23 mouse cellular contexts compared by ENCODE assay signal in the genomic region with DNA sequence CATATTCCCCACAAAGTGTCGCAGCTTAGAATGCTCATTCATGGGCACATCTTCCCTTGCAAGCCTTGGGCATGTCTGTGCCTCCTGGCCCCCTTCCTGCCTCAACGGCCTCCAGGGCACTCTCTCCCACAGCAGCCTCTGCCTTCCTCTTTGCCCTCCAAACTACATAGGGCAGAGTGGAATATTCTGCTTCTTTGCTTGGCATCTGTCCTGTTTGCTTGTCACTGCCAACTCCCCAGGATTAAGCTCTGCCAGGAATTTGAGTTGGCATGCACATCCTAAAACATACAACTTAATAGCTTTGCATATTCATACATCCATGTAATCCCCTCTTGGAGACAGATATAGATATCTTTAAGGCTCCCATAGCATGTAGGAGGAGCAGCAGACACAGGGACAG. TPM values are rescaled to one million over a fixed set of nuclear protein-coding genes. Genes with fewer than 3 reads are reported as not detected.
DNase-seq lines count a peak whose midpoint lies in the region; ATAC-seq and TF ChIP-seq lines count a peak whose summit lies in the region.
"Had no signal": no experiment of that assay in that cellular context is flagged by ENCODE, and none has a peak within 500 bp of the region (broad histone marks: within the 10 kb centered on the region; RNA-seq: fewer than 3 reads in every experiment).

No protein-coding gene starts in this region.

- TF ChIP-seq EP300 in heart, adult 2 months (IDR thresholded peaks at IDR 0.05; ENCODE audit: insufficient read depth, low read depth, low read length): no peak

- intact Hi-C loops in heart, adult 2 months (cut with DNase I): loop anchor here (10.0 kb wide), 1 partner anchor 387 kb away; no protein-coding TSS in a partner anchor
- intact Hi-C loops in heart, postnatal 36 days (cut with DNase I): no loop called here

- H3K9me3 ChIP-seq in kidney, postnatal 0 days (replicated peaks; ENCODE audit: low read length): no peaks in the 10 kb centered on the region
- H3K9me3 ChIP-seq: embryonic facial prominence, embryonic 13.5 days; hindbrain, embryonic 10.5 days; kidney, embryonic 15.5 days; limb, embryonic 12.5 days; liver, embryonic 13.5 days had no signal

- H3K27me3 ChIP-seq in heart, adult 2 months (ENCODE audit: control insufficient read depth, insufficient read depth, low read length): 0 out of 2 replicates have a peak, but pooled peaks cover 3% of the 10 kb centered on the region
- H3K27me3 ChIP-seq in kidney, postnatal 0 days (ENCODE audit: insufficient read depth, low read length): peaks cover 28% of the 10 kb centered on the region

- WGBS in heart, adult 2 months: 59% methylated on average over 2 of the region's 2 CpGs
- WGBS in kidney, postnatal 0 days: 81% methylated on average over 2 of the region's 2 CpGs

- H3K9ac ChIP-seq in heart, adult 2 months (ENCODE audit: low read depth, low read length): no peak overlapping the region
- H3K9ac ChIP-seq in kidney, postnatal 0 days (ENCODE audit: low read depth, low read length): no peak overlapping the region
- H3K9ac ChIP-seq: embryonic facial prominence, embryonic 13.5 days; kidney, embryonic 15.5 days; limb, embryonic 12.5 days; liver, embryonic 13.5 days had no signal

- no peak for TF ChIP-seq POLR2A in heart, adult 2 months (IDR thresholded peaks at IDR 0.05; ENCODE audit: insufficient read depth, low read depth, low read length)

- no peaks in the 10 kb centered on the region for H3K36me3 ChIP-seq in heart, adult 2 months (ENCODE audit: control insufficient read depth, insufficient read depth, low read length)
- H3K36me3 ChIP-seq in kidney, postnatal 0 days (ENCODE audit: insufficient read depth, low read length): no peaks in the 10 kb centered on the region
- H3K36me3 ChIP-seq: embryonic facial prominence, embryonic 13.5 days; hindbrain, embryonic 10.5 days; kidney, embryonic 15.5 days; limb, embryonic 12.5 days; liver, embryonic 13.5 days had no signal

- H3K79me2 ChIP-seq in heart, adult 2 months (replicated peaks; ENCODE audit: control insufficient read depth, insufficient read depth, low read length): no peaks in the 10 kb centered on the region

- no peak for TF ChIP-seq CTCF in heart, adult 2 months (IDR thresholded peaks at IDR 0.05)
- TF ChIP-seq CTCF in kidney, postnatal 0 days (IDR thresholded peaks at IDR 0.05; ENCODE audit: low read depth): no peak

- DNase-seq in heart, adult 2 months: peak; percentile 13 to 22
- no peak for DNase-seq in heart, postnatal 36 days
- DNase-seq in kidney, postnatal 0 days (ENCODE audit: low spot score): no peak
- no peak for DNase-seq in kidney, postnatal 14 days
- DNase-seq in Muller cell, postnatal 12 days (ENCODE audit: inconsistent ontology term): peak; percentile 32
- peak; percentile 89 for DNase-seq in adipocyte (ENCODE audit: low spot score)
- DNase-seq in embryo, embryonic 11 days: no peak
- DNase-seq in cerebellum, adult 9-10 months: no peak
- DNase-seq: cerebellum, adult 11-12 months; cerebellum, postnatal 14 days; gastrocnemius, adult 2 months; liver, embryonic 13.5 days; lung, adult 2 months; lung, postnatal 14 days; thymus, postnatal 14 days had no signal

- no peak overlapping the region for H3K4me3 ChIP-seq in heart, adult 2 months
- no peak overlapping the region for H3K4me3 ChIP-seq in kidney, postnatal 0 days (replicated peaks; ENCODE audit: low read depth, low read length)
- H3K4me3 ChIP-seq: embryonic facial prominence, embryonic 13.5 days; erythroblast, embryonic 14.5 days; gastrocnemius, adult 2 months; hindbrain, embryonic 10.5 days; kidney, embryonic 15.5 days; limb, embryonic 12.5 days; liver, embryonic 13.5 days had no signal

- 0 out of 2 replicates have a peak overlapping the region, but pooled peaks have one; percentile 10 for H3K4me2 ChIP-seq in kidney, postnatal 0 days (ENCODE audit: low read length)
- H3K4me2 ChIP-seq: embryonic facial prominence, embryonic 13.5 days; limb, embryonic 12.5 days; liver, embryonic 13.5 days; midbrain, embryonic 11.5 days had no signal

- ATAC-seq in kidney, postnatal 0 days (replicated peaks; ENCODE audit: low FRiP score, low read depth): no peak
- ATAC-seq: intestine, postnatal 0 days had no signal

- H3K27ac ChIP-seq in heart, adult 2 months: no peak overlapping the region
- no peak overlapping the region for H3K27ac ChIP-seq in kidney, postnatal 0 days
- H3K27ac ChIP-seq: embryonic facial prominence, embryonic 13.5 days; gastrocnemius, adult 2 months; hindbrain, embryonic 10.5 days; kidney, embryonic 15.5 days; limb, embryonic 12.5 days; liver, embryonic 13.5 days had no signal

- peaks cover 4% of the 10 kb centered on the region; the same call in 1 of the 2 replicates for H3K4me1 ChIP-seq in heart, adult 2 months (ENCODE audit: control insufficient read depth, insufficient read depth, low read length)
- H3K4me1 ChIP-seq in kidney, postnatal 0 days (replicated peaks; ENCODE audit: insufficient read depth, low read length): peaks cover 9% of the 10 kb centered on the region; the same call in 1 of the 2 replicates

RNA-seq across cellular contexts. Expression of gene Adra1d, which starts 4.2 kb away (rescaled TPM):
- 1 to 10 TPM; 4.9 to 6.3 TPM for total RNA-seq in heart, adult 2 months (2021)
- 5.4 and 6.6 TPM in 2 replicates for polyA plus RNA-seq in heart, adult 2 months (2012; rRNA removed)
- total RNA-seq in heart, postnatal 36 days (2021): 1 to 10 TPM; 3.3 to 3.8 TPM
- 1.3 and 1.6 TPM in 2 replicates for polyA plus RNA-seq in kidney, postnatal 0 days (2015; fragmentation: Nextera tagmentation; extraction: Ambion mirVana)
- total RNA-seq: megakaryocyte progenitor cell, adult 5-6 weeks had no signal
- polyA plus RNA-seq: erythroblast, embryonic 14.5 days; limb, embryonic 12.5 days had no signal

Comparison
In these comparisons a context has a peak if more than half of its experiments do, and no peak if none do; other contexts are left out.
1. DNase-seq: peak in heart, adult 2 months (2 of 2), Muller cell, postnatal 12 days (single experiment) and adipocyte (single experiment); none in heart, postnatal 36 days (0 of 2), kidney, postnatal 0 days (single experiment), kidney, postnatal 14 days (single experiment), embryo, embryonic 11 days (single experiment) and cerebellum, adult 9-10 months (single experiment).